Mouse (Mus musculus): ENCODE results near the gene Dkk2. TPM values are rescaled to one million over a fixed set of nuclear protein-coding genes. Genes with fewer than 3 reads are reported as not detected.
"Not testable (repeated sequence)": the region's sequence is repeated elsewhere in the genome, so short reads cannot be mapped to it uniquely, and the experiment has no call there.

Dkk2 gene
- polyA plus RNA-seq (2014; fragmentation: Nextera tagmentation; extraction: Ambion mirVana): 12.8 and 14.7 TPM in 2 replicates

DNA sequence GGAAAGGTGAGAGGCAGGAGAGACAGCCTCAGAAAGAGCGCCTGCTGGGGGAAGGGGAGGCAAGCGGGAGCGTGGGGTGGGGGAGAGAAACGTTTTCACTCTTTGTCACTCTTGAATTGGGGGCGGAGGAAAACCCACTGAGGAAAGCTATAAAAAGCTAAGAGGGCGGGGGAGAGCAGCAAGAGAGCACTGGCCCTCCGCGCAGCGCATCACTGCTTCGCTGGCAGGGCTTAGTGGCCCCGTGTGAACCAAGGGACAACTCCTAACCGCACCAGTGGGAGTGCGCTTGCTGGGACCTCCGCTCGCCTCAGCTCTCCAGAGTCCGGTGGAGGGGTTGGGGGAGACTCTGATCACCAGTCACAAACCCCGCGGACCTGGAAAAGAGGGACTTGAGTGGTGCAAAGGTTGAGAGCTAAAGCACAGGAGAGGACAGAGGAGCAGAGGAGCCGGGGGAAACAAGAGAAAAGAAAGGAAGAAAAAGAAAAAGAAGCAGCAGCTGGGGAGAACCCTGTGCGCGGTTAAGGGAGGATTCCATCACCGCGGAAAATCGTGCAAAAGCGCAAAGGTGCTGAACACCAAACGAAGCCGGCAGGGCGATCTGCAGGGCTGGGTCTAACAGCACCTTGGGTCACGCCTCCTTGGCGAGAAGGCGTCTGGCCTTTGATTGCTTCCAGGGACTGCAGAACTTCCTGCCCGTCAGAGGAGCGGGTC, at the start of gene Dkk2:
Gene Dkk2 (plus strand): TSS at position 181 of the 711 bp plus-strand sequence.
- peak within 1 kb of the TSS; percentile 78 for H3K4me2 ChIP-seq (ENCODE audit: low read depth, severe bottlenecking)
- 0 out of 2 replicates have a peak within 1 kb of the TSS, but pooled peaks have one; percentile 33 for H3K27ac ChIP-seq (replicated peaks; ENCODE audit: low read depth, low read length)
- under 1% methylated on average over 33 of the region's 33 CpGs for WGBS
- H3K4me3 ChIP-seq (ENCODE audit: low read depth, low read length): peak within 1 kb of the TSS; percentile 44
- H3K9ac ChIP-seq (ENCODE audit: low read length): peak within 1 kb of the TSS; percentile 41
- DNase-seq (ENCODE audit: low spot score) (peak; percentile 64), ATAC-seq (ENCODE audit: insufficient number of reproducible peaks, low FRiP score, low TSS enrichment, low read depth) (peak; percentile 40)
- no peaks in the 10 kb centered on the region for H3K27me3 ChIP-seq (ENCODE audit: control insufficient read depth, insufficient read depth, low read length)
- no peaks in the 10 kb centered on the region for H3K9me3 ChIP-seq (ENCODE audit: control insufficient read depth, low read length)
- H3K36me3 ChIP-seq (ENCODE audit: control insufficient read depth, insufficient read depth, low read length): no peaks in the 10 kb centered on the region
- no peaks in the 10 kb centered on the region; the same call in 1 of the 2 replicates for H3K4me1 ChIP-seq (ENCODE audit: control insufficient read depth, insufficient read depth, low read length)

DNA sequence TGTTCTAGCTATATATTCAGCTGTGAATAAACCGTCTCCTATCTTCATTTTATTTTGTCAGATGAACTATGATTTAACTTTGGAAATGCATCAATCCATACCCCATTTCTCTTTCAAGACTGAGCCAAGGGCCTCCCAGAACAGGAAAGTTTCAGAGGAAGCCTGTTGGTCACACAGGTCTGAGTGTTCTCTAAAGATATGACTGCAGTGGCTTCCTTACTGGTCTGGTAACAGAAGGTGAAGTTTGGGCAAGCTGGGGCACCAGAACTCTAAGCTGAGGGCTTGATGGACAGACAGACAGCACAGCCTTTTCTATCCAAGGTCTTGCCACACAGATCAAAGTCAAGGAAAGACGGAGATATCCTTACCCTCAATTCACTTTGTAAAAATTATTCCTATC, 48.4 kb upstream of the Dkk2 start:
- Histone ChIP-seq H3K9me3 (ENCODE audit: control insufficient read depth, low read length) (no peaks in the 10 kb centered on the region), H3K4me2 (ENCODE audit: low read depth, severe bottlenecking) (no peak overlapping the region), H3K4me1 (ENCODE audit: control insufficient read depth, insufficient read depth, low read length) (peaks cover 4% of the 10 kb centered on the region; the same call in 1 of the 2 replicates), H3K36me3 (ENCODE audit: control insufficient read depth, insufficient read depth, low read length) (no peaks in the 10 kb centered on the region), H3K27me3 (ENCODE audit: control insufficient read depth, insufficient read depth, low read length) (no peaks in the 10 kb centered on the region), H3K4me3 (ENCODE audit: low read depth, low read length) (no peak overlapping the region), H3K9ac (ENCODE audit: low read length) (no peak overlapping the region), H3K27ac (replicated peaks; ENCODE audit: low read depth, low read length) (no peak overlapping the region)
- no peak for DNase-seq (ENCODE audit: low spot score)
- WGBS: 88% methylated on average over 2 of the region's 2 CpGs
- no peak for ATAC-seq (ENCODE audit: insufficient number of reproducible peaks, low FRiP score, low TSS enrichment, low read depth)

DNA sequence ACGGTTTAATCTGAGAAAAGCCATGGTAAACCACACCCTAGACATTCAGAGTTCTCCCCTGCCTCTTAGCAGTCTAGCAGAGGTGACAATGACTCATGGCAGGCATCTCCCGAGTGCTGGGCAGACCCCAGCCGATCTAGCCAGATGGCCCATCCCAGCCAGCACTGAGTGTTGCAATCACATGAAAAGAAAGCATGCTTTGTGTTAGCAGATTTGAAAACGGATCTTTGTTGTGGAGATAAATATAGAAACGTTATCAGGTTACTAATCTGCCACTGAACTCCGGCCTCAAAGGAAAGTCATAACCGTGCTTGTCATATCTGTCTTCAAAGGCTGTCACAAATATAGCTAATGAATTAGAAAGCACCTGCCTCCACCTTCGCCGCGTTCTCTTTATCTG, 47.4 kb upstream of the Dkk2 start:
- WGBS: 60% methylated on average over 10 of the region's 10 CpGs
- no peak overlapping the region for H3K4me3 ChIP-seq (ENCODE audit: low read depth, low read length)
- no peak overlapping the region for H3K4me2 ChIP-seq (ENCODE audit: low read depth, severe bottlenecking)
- DNase-seq (ENCODE audit: low spot score) (no peak), ATAC-seq (ENCODE audit: insufficient number of reproducible peaks, low FRiP score, low TSS enrichment, low read depth) (no peak)
- no peak overlapping the region for H3K27ac ChIP-seq (replicated peaks; ENCODE audit: low read depth, low read length)
- H3K4me1 ChIP-seq (ENCODE audit: control insufficient read depth, insufficient read depth, low read length): peaks cover 4% of the 10 kb centered on the region; the same call in 1 of the 2 replicates
- no peaks in the 10 kb centered on the region for H3K9me3 ChIP-seq (ENCODE audit: control insufficient read depth, low read length)
- no peak overlapping the region for H3K9ac ChIP-seq (ENCODE audit: low read length)
- no peaks in the 10 kb centered on the region for H3K36me3 ChIP-seq (ENCODE audit: control insufficient read depth, insufficient read depth, low read length)
- H3K27me3 ChIP-seq (ENCODE audit: control insufficient read depth, insufficient read depth, low read length): no peaks in the 10 kb centered on the region

DNA sequence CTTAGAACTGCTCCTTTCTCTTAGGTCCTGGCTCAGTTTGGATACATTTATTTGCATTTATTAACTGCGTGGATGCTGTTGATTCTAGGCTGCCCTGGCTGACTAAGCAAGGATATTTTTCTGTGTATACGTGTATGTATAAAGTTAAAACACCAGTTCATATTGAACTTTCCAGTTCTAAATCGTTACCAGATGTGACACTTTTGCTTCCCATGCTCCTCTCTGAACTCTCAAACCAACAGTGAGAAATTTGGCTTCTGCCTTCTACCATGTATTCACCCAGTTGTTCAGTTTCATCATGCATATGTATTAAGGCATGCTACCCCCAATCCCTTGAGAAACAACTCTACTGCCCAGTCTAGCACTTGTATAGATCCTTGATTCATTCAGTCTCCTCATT, 45.0 kb upstream of the Dkk2 start:
- no peak overlapping the region for H3K4me3 ChIP-seq (ENCODE audit: low read depth, low read length)
- DNase-seq (ENCODE audit: low spot score): no peak
- ATAC-seq (ENCODE audit: insufficient number of reproducible peaks, low FRiP score, low TSS enrichment, low read depth): no peak
- H3K4me2 ChIP-seq (ENCODE audit: low read depth, severe bottlenecking): no peak overlapping the region
- no peaks in the 10 kb centered on the region for H3K27me3 ChIP-seq (ENCODE audit: control insufficient read depth, insufficient read depth, low read length)
- H3K9ac ChIP-seq (ENCODE audit: low read length): no peak overlapping the region
- H3K36me3 ChIP-seq (ENCODE audit: control insufficient read depth, insufficient read depth, low read length): no peaks in the 10 kb centered on the region
- H3K27ac ChIP-seq (replicated peaks; ENCODE audit: low read depth, low read length): no peak overlapping the region
- H3K9me3 ChIP-seq (ENCODE audit: control insufficient read depth, low read length): no peaks in the 10 kb centered on the region
- 61% methylated on average over 3 of the region's 3 CpGs for WGBS
- no peaks in the 10 kb centered on the region for H3K4me1 ChIP-seq (ENCODE audit: control insufficient read depth, insufficient read depth, low read length)

DNA sequence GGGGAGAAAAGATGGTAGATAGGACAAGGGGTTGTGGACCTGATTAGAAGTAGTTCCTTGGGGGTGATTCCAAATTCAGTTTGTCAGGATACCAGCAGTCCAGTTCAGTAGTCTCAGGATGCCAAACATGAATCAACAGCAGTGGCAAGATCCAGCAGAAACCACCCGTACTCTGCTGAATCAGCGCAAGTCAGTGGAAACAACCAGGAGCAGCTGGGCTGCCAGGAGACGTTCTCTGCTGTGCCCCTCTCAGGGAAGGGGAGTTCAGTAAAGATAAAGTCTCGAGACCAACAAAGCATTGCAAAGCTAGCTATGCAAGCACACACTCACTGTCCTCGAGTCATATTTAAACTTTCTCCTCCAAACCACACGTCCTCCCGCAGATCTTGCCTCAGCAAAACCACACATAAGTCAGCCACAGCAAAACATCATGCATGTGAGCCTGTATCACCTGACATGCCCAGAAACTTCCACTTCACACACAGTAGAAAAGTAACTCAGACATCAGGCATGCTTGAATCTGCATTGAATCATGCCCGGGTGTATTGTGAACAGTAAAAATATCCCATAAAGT, 34.1 kb upstream of the Dkk2 start:
- Histone ChIP-seq H3K9me3 (ENCODE audit: control insufficient read depth, low read length) (no peaks in the 10 kb centered on the region), H3K4me3 (ENCODE audit: low read depth, low read length) (no peak overlapping the region), H3K4me1 (ENCODE audit: control insufficient read depth, insufficient read depth, low read length) (no peaks in the 10 kb centered on the region), H3K9ac (ENCODE audit: low read length) (no peak overlapping the region), H3K27ac (replicated peaks; ENCODE audit: low read depth, low read length) (no peak overlapping the region), H3K4me2 (ENCODE audit: low read depth, severe bottlenecking) (no peak overlapping the region), H3K36me3 (ENCODE audit: control insufficient read depth, insufficient read depth, low read length) (no peaks in the 10 kb centered on the region), H3K27me3 (ENCODE audit: control insufficient read depth, insufficient read depth, low read length) (no peaks in the 10 kb centered on the region)
- ATAC-seq (ENCODE audit: insufficient number of reproducible peaks, low FRiP score, low TSS enrichment, low read depth) (no peak), DNase-seq (ENCODE audit: low spot score) (no peak)
- WGBS: 91% methylated on average over 8 of the region's 8 CpGs

DNA sequence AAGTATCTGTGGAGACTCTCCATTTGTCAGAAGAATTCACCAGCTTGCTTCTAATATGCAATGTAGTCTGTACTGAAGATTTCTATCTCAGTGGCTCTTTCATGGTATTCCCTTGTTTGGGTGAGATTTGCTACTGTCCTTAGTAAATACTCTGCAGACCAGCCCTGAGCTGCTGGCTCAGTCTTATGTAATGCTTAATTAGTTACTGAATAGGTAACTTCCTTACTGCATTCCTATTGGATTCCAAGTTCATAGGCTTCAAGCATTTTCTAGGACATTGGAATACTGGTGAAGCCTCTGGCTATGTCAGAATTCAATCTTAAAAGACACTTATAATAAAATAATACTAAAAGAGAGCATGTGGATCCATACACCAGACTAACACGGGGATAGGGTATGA, 22.3 kb upstream of the Dkk2 start:
- WGBS: 79% methylated on average over 1 of the region's 1 CpGs
- H3K4me3 ChIP-seq (ENCODE audit: low read depth, low read length); H3K4me1 ChIP-seq (ENCODE audit: control insufficient read depth, insufficient read depth, low read length); H3K9ac ChIP-seq (ENCODE audit: low read length); H3K27ac ChIP-seq (replicated peaks; ENCODE audit: low read depth, low read length); H3K27me3 ChIP-seq (ENCODE audit: control insufficient read depth, insufficient read depth, low read length); H3K36me3 ChIP-seq (ENCODE audit: control insufficient read depth, insufficient read depth, low read length); H3K9me3 ChIP-seq (ENCODE audit: control insufficient read depth, low read length); DNase-seq (ENCODE audit: low spot score); ATAC-seq (ENCODE audit: insufficient number of reproducible peaks, low FRiP score, low TSS enrichment, low read depth); H3K4me2 ChIP-seq (ENCODE audit: low read depth, severe bottlenecking): not testable (repeated sequence)

DNA sequence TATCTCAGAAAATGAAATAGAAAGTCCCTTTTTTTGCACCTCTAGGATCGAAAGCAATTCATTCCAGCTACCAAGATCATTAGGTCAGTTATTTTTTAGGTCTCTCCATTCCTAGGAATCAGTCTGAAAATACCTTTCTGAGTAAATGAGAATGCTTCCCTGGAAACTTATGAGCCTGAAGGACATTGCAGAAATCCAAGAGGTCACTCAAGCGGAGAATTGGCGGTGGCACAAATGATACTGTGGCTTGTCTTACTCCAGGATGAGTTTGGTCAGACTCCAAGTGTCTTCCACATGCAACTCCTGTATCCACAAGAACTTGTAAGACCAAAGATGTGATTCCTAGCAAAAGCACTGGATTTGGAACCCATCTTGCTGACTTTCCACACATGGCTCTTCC, 21.7 kb upstream of the Dkk2 start:
- no peak for DNase-seq (ENCODE audit: low spot score)
- ATAC-seq (ENCODE audit: insufficient number of reproducible peaks, low FRiP score, low TSS enrichment, low read depth): no peak
- H3K4me1 ChIP-seq (ENCODE audit: control insufficient read depth, insufficient read depth, low read length): no peaks in the 10 kb centered on the region
- 91% methylated on average over 3 of the region's 3 CpGs for WGBS
- no peak overlapping the region for H3K4me2 ChIP-seq (ENCODE audit: low read depth, severe bottlenecking)
- no peak overlapping the region for H3K9ac ChIP-seq (ENCODE audit: low read length)
- no peak overlapping the region for H3K4me3 ChIP-seq (ENCODE audit: low read depth, low read length)
- H3K27me3 ChIP-seq (ENCODE audit: control insufficient read depth, insufficient read depth, low read length): no peaks in the 10 kb centered on the region
- no peaks in the 10 kb centered on the region for H3K9me3 ChIP-seq (ENCODE audit: control insufficient read depth, low read length)
- H3K36me3 ChIP-seq (ENCODE audit: control insufficient read depth, insufficient read depth, low read length): no peaks in the 10 kb centered on the region
- H3K27ac ChIP-seq (replicated peaks; ENCODE audit: low read depth, low read length): no peak overlapping the region

DNA sequence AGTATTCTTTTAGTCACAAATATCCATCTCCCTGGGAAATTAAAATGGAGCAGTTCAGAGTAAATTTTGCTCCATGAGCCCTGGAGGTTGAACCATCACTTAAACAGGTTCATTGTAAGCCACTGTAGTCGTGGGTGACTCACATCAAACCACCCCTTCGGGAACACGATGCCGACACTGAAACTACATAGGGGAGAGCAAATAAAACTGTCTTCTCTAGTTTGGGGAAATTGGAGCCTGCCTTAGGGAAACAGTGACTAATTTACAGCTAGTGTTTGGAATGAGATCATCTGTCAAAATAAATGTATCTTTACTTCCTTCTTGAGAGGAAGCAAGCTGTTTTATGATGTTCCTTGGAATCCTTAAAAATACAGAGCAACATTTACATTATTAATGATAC, 21.1 kb upstream of the Dkk2 start:
- ATAC-seq (ENCODE audit: insufficient number of reproducible peaks, low FRiP score, low TSS enrichment, low read depth) (no peak), DNase-seq (ENCODE audit: low spot score) (no peak)
- H3K9ac ChIP-seq (ENCODE audit: low read length): no peak overlapping the region
- no peak overlapping the region for H3K27ac ChIP-seq (replicated peaks; ENCODE audit: low read depth, low read length)
- no peak overlapping the region for H3K4me3 ChIP-seq (ENCODE audit: low read depth, low read length)
- H3K36me3 ChIP-seq (ENCODE audit: control insufficient read depth, insufficient read depth, low read length): no peaks in the 10 kb centered on the region
- no peaks in the 10 kb centered on the region for H3K27me3 ChIP-seq (ENCODE audit: control insufficient read depth, insufficient read depth, low read length)
- H3K4me1 ChIP-seq (ENCODE audit: control insufficient read depth, insufficient read depth, low read length): no peaks in the 10 kb centered on the region
- H3K4me2 ChIP-seq (ENCODE audit: low read depth, severe bottlenecking): no peak overlapping the region
- 28% methylated on average over 4 of the region's 4 CpGs for WGBS
- H3K9me3 ChIP-seq (ENCODE audit: control insufficient read depth, low read length): no peaks in the 10 kb centered on the region
